Mouse (Mus musculus) spleen, adult 2 months (tissue): ENCODE results near the gene Neurod2. TPM values are rescaled to one million over a fixed set of nuclear protein-coding genes. Genes with fewer than 3 reads are reported as not detected.

ENCODE experiments used
- DNase-seq, 2 experiments: peaks; one replicate each; pipeline versions ENCODE4 v3.0.0 to v3.0.0-alpha.2; 2012 to 2021; ENCODE audit warnings: low spot score in 2 of 2, low read depth in 1 of 2
- H3K27ac ChIP-seq: fragments of 200-500 bp; 2 replicates; pipeline ENCODE4 v1.5.1; 2012; ENCODE audit warnings: low read length, inconsistent platforms; ENCODE audit not compliant: insufficient read depth
- H3K27me3 ChIP-seq: fragments of 200-500 bp; 2 replicates; pipeline ENCODE4 v1.6.1; 2012; ENCODE audit warnings: mild to moderate bottlenecking, moderate library complexity, low read length, inconsistent platforms; ENCODE audit not compliant: control insufficient read depth, insufficient read depth
- H3K36me3 ChIP-seq: fragments of 200-500 bp; 2 replicates; pipeline ENCODE4 v1.6.1; 2012; ENCODE audit warnings: mild to moderate bottlenecking, low read length, inconsistent platforms; ENCODE audit not compliant: control insufficient read depth, insufficient read depth
- H3K4me1 ChIP-seq: fragments of 200-500 bp; 2 replicates; pipeline ENCODE4 v1.6.1; 2011; ENCODE audit warnings: inconsistent platforms; ENCODE audit not compliant: control insufficient read depth, insufficient read depth, insufficient read length
- H3K4me3 ChIP-seq: fragments of 200-500 bp; 2 replicates; pipeline ENCODE4 v1.5.1; 2011; ENCODE audit warnings: mild to moderate bottlenecking, inconsistent platforms; ENCODE audit not compliant: insufficient read depth, insufficient read length; ENCODE audit errors: extremely low read depth
- CTCF ChIP-seq: fragments of 200-500 bp; IDR thresholded peaks from 2 replicates; pipeline ENCODE4 v1.5.1; 2011; ENCODE audit warnings: mild to moderate bottlenecking, inconsistent platforms; ENCODE audit not compliant: insufficient read depth, insufficient read length, insufficient replicate concordance; ENCODE audit errors: extremely low read depth
- POLR2A ChIP-seq: fragments of 200-500 bp; IDR thresholded peaks from 2 replicates; pipeline ENCODE4 v1.6.1; 2011; ENCODE audit warnings: low read depth, low read length, inconsistent platforms
- WGBS: fragments of 180-500 bp; shearing (Covaris S2); methylation state at CpG from one replicate; pipeline ENCODE4 v1.1.7; 2018; 5-methylcytosine and 5-hydroxymethylcytosine counted together
- polyA plus RNA-seq: library from polyadenylated mRNA; depleted of rRNA; stranded (reverse); fragments of >200 nt; gene quantifications from 2 replicates; pipeline ENCODE4 v1.2.3, GENCODE M21; 2012

The Neurod2 gene
- polyA plus RNA-seq, 1 experiment, result not detected

DNA sequence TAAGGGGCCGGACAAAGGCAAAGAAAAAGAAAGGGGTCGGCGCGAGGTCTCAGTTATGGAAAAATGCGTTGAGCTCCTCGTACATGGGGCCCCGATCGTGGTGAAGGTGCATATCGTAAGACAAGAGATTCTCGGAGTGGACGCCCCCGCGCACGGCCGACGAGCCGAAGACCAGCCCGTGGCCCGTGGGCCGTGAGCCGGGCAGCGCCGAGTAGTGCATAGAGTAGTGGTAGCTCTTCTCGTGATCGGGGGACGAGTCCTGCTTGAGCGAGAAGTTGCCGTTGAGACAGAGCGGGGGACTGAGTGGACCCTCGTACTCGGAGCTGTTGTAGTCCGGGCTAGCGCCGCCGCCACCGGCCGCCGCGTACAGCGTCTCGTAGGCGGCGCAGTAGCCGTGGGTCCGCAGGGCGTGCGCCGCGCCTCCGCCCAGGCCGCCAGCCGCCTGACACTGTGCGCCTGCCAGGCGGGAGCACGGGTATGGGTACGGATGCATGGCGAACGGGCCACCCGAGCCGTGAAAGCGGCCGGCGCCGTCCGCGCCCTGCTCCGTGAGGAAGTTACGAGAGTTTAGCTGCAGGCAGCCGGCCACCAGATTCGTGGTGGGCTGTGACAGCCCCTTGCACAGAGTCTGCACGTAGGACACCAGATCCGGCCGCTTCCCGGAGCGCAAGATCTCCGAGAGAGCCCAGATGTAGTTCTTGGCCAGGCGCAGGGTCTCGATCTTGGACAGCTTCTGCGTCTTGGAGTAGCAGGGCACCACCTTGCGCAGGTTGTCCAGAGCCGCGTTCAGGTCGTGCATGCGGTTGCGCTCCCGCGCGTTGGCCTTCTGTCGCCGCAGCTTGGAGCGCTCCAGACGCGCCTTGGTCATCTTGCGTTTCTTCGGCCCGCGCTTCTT lies 2.1 kb downstream of the Neurod2 start:
- H3K27me3 ChIP-seq, result peaks cover 48% of the 10 kb centered on the region
- peaks cover 15% of the 10 kb centered on the region for H3K4me1 ChIP-seq
- peak overlapping the region; percentile 10; the same call in 1 of the 2 replicates for H3K4me3 ChIP-seq
- H3K27ac ChIP-seq, result no peak overlapping the region
- TF ChIP-seq POLR2A, result no peak
- TF ChIP-seq CTCF, result no peak
- no peaks in the 10 kb centered on the region for H3K36me3 ChIP-seq
- DNase-seq, result no peak
- WGBS, result 3% methylated on average over 97 of the region's 97 CpGs

GRCm38 (mm10) chr11:98326741-98327135 lies 2.7 kb downstream of the Neurod2 start:
- Histone ChIP-seq H3K27ac (no peak overlapping the region), H3K4me3 (no peak overlapping the region), H3K27me3 (peaks cover 48% of the 10 kb centered on the region), H3K4me1 (peaks cover 15% of the 10 kb centered on the region), H3K36me3 (no peaks in the 10 kb centered on the region)
- TF ChIP-seq POLR2A, result no peak
- no peak for TF ChIP-seq CTCF
- WGBS, result 3% methylated on average over 19 of the region's 19 CpGs
- DNase-seq, result no peak

DNA sequence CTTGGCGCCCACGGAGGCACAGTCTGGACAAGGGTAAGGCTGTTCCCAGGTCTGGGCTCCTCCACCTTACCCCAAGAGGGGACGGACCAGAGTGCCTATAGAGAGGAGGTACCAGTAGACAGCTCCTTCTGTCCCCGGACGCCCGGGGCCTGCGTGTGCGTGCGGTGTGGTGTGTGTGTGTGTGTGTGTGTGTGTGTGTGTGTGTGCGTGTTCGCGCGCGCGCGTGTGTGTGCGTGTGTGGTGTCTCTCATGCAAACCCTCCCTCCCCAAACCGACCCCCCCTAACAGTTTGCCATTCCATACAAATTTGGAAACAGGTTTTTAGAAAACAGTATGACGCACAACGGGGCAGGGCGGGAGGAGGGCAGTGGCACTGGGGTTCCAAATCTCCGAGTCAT lies 3.6 kb downstream of the Neurod2 start:
- TF ChIP-seq CTCF (no peak), POLR2A (no peak)
- Histone ChIP-seq H3K4me1 (peaks cover 15% of the 10 kb centered on the region), H3K27me3 (peaks cover 56% of the 10 kb centered on the region), H3K4me3 (no peak overlapping the region), H3K27ac (no peak overlapping the region), H3K36me3 (no peaks in the 10 kb centered on the region)
- no peak for DNase-seq
- WGBS, result 15% methylated on average over 18 of the region's 22 CpGs

GRCm38 (mm10) chr11:98325191-98325820 lies 4.1 kb downstream of the Neurod2 start:
- no peak for DNase-seq
- H3K27me3 ChIP-seq, result peaks cover 58% of the 10 kb centered on the region
- no peaks in the 10 kb centered on the region for H3K36me3 ChIP-seq
- H3K4me3 ChIP-seq, result no peak overlapping the region
- H3K27ac ChIP-seq, result no peak overlapping the region
- TF ChIP-seq POLR2A (no peak), CTCF (no peak)
- H3K4me1 ChIP-seq, result peaks cover 15% of the 10 kb centered on the region
- 7% methylated on average over 14 of the region's 14 CpGs for WGBS

DNA sequence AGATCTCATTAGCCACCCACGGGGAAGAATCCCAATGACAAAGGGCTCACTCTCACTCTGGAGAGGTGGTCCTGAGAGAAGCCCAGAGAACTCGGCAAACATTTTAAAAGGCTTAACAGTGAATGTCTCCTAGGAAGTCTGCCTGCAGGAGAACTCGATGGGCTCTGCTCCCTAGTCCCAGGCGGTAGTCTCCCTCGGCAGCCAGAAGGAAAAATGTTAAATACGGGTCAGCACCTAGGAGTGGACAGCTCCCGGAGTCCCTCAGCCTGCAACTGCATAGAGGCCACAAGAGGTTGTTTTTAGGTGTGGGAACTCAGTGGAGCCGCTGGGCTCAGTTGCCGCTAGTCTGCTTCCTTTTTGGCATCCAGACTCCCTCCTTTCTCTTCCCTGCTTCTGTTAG lies 5.5 kb downstream of the Neurod2 start:
- H3K4me1 ChIP-seq, result peaks cover 15% of the 10 kb centered on the region
- no peak for TF ChIP-seq CTCF
- TF ChIP-seq POLR2A, result no peak
- WGBS, result 3% methylated on average over 9 of the region's 9 CpGs
- peaks cover 58% of the 10 kb centered on the region for H3K27me3 ChIP-seq
- no peaks in the 10 kb centered on the region for H3K36me3 ChIP-seq
- no peak overlapping the region for H3K27ac ChIP-seq
- no peak for DNase-seq
- no peak overlapping the region for H3K4me3 ChIP-seq

GRCm38 (mm10) chr11:98323136-98323866 lies 6.1 kb downstream of the Neurod2 start:
- WGBS, result 12% methylated on average over 10 of the region's 10 CpGs
- Histone ChIP-seq H3K4me1 (peaks cover 15% of the 10 kb centered on the region), H3K27me3 (peaks cover 57% of the 10 kb centered on the region), H3K27ac (no peak overlapping the region), H3K36me3 (no peaks in the 10 kb centered on the region), H3K4me3 (no peak overlapping the region)
- TF ChIP-seq CTCF (no peak), POLR2A (no peak)
- DNase-seq, result no peak
